ENCODE assay signal across 19 mouse cellular contexts in genomic region chr12:75480031-75480430, GRCm38 (mm10).
A peak's percentile ranks its signal among the peaks of the same experiment; 100 is the strongest.
DNase-seq lines count a peak whose midpoint lies in the region; ATAC-seq and TF ChIP-seq lines count a peak whose summit lies in the region.
"Had no signal": no experiment of that assay in that cellular context is flagged by ENCODE, and none has a peak within 500 bp of the region (broad histone marks: within the 10 kb centered on the region; RNA-seq: fewer than 3 reads in every experiment).

No protein-coding gene starts in this region.

- no peak for TF ChIP-seq CTCF in liver, adult 2 months (IDR thresholded peaks at IDR 0.05; ENCODE audit: low read depth, low read length)

- H3K4me3 ChIP-seq in liver, adult 2 months (ENCODE audit: insufficient read depth, low read depth, low read length) = no peak overlapping the region
- no peak overlapping the region for H3K4me3 ChIP-seq in liver, embryonic 12.5 days
- H3K4me3 ChIP-seq: embryonic facial prominence, embryonic 13.5 days; forebrain, embryonic 12.5 days; heart, adult 2 months; hindbrain, embryonic 12.5 days had no signal

- no peaks in the 10 kb centered on the region for H3K27me3 ChIP-seq in liver, adult 2 months (ENCODE audit: control insufficient read depth, insufficient read depth, low read length)
- no peaks in the 10 kb centered on the region for H3K27me3 ChIP-seq in liver, embryonic 12.5 days (replicated peaks)
- H3K27me3 ChIP-seq: embryonic facial prominence, embryonic 13.5 days; forebrain, embryonic 12.5 days; hindbrain, embryonic 12.5 days had no signal

- peaks cover 33% of the 10 kb centered on the region for H3K4me1 ChIP-seq in liver, adult 2 months (ENCODE audit: control insufficient read depth, insufficient read depth, low read length)
- peaks cover 18% of the 10 kb centered on the region for H3K4me1 ChIP-seq in liver, embryonic 12.5 days
- H3K4me1 ChIP-seq: forebrain, embryonic 12.5 days; hindbrain, embryonic 12.5 days had no signal

- no peak for ATAC-seq in liver, embryonic 12.5 days
- ATAC-seq: forebrain, embryonic 16.5 days had no signal

- TF ChIP-seq POLR2A in liver, adult 2 months (IDR thresholded peaks at IDR 0.05; ENCODE audit: extremely low read depth, insufficient read depth, low read length) = no peak

- H3K36me3 ChIP-seq in liver, adult 2 months (ENCODE audit: control insufficient read depth, insufficient read depth, low read length) = peaks cover 6% of the 10 kb centered on the region; the same call in 1 of the 2 replicates
- H3K36me3 ChIP-seq in liver, embryonic 12.5 days = no peaks in the 10 kb centered on the region

- no peak overlapping the region for H3K4me2 ChIP-seq in liver, embryonic 12.5 days
- H3K4me2 ChIP-seq: embryonic facial prominence, embryonic 13.5 days; forebrain, embryonic 12.5 days; heart, embryonic 11.5 days; hindbrain, embryonic 12.5 days had no signal

- peak; percentile 63 for DNase-seq in kidney, adult 18-20 months
- no peak for DNase-seq in kidney, postnatal 10 days
- DNase-seq in liver, adult 2 months (ENCODE audit: extremely low read depth, low read depth, low spot score) = peak; percentile 97
- DNase-seq in kidney, postnatal 25 days = peak; percentile 71 to 83
- no peak for DNase-seq in testis, postnatal 14 days (ENCODE audit: low spot score)
- DNase-seq: adrenal gland, adult 2 months; adrenal gland, postnatal 25 days; cerebellum, adult 18-20 months; cerebellum, adult 9-11 months; cerebellum, postnatal 36 days; gastrocnemius, postnatal 10 days; heart, adult 2 months; heart, postnatal 4 days had no signal

- WGBS in liver, adult 2 months = 28% methylated on average over 8 of the region's 8 CpGs
- WGBS in liver, embryonic 12.5 days (ENCODE audit: insufficient replicate concordance) = 84% methylated on average over 8 of the region's 8 CpGs

- H3K9ac ChIP-seq in liver, adult 2 months (ENCODE audit: low read depth, low read length) = peak overlapping the region; percentile 36; the same call in 1 of the 2 replicates
- no peak overlapping the region for H3K9ac ChIP-seq in liver, embryonic 12.5 days
- H3K9ac ChIP-seq: embryonic facial prominence, embryonic 13.5 days; forebrain, embryonic 12.5 days; hindbrain, embryonic 12.5 days had no signal

- H3K9me3 ChIP-seq in liver, embryonic 12.5 days (replicated peaks) = no peaks in the 10 kb centered on the region
- H3K9me3 ChIP-seq: embryonic facial prominence, embryonic 13.5 days; forebrain, embryonic 12.5 days; hindbrain, embryonic 12.5 days had no signal

- H3K27ac ChIP-seq in liver, adult 2 months (replicated peaks; ENCODE audit: insufficient read depth, low read depth, low read length) = peak overlapping the region; percentile 91
- no peak overlapping the region for H3K27ac ChIP-seq in liver, embryonic 12.5 days
- H3K27ac ChIP-seq: embryonic facial prominence, embryonic 13.5 days; forebrain, embryonic 12.5 days; heart, adult 2 months; hindbrain, embryonic 12.5 days had no signal

- H3K79me2 ChIP-seq in liver, adult 2 months (ENCODE audit: control insufficient read depth, insufficient read depth, low read length) = peaks cover 37% of the 10 kb centered on the region; the same call in 1 of the 2 replicates

Comparison
In these comparisons a context has a peak if more than half of its experiments do, and no peak if none do; other contexts are left out.
1. DNase-seq: peak in kidney, adult 18-20 months (single experiment), liver, adult 2 months (single experiment) and kidney, postnatal 25 days (2 of 2); none in kidney, postnatal 10 days (single experiment) and testis, postnatal 14 days (single experiment).